15 mouse cellular contexts compared by ENCODE assay signal in the genomic region with DNA sequence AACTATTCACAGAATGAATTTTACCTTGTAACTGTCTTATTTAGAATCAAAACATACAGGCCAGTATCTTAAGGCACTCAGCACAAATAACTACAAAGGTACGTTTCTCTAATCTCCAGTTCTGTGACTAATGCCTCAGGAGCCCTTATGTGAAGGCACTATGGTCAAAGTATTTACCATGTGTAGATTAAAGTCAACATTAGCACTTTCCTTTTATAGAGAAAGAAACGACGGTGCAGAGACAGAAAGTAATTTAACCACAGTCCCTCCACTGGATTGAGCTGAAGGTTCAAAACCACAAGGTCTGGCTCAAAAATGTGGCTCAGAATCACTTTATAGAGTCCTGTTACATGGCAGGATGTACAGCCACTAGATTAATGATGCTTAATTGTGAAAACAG. TPM values are rescaled to one million over a fixed set of nuclear protein-coding genes. Genes with fewer than 3 reads are reported as not detected.
DNase-seq lines count a peak whose midpoint lies in the region; ATAC-seq and TF ChIP-seq lines count a peak whose summit lies in the region.
"Had no signal": no experiment of that assay in that cellular context is flagged by ENCODE, and none has a peak within 500 bp of the region (broad histone marks: within the 10 kb centered on the region; RNA-seq: fewer than 3 reads in every experiment).

No protein-coding gene starts in this region.

- DNase-seq in intestine, embryonic 14.5 days (ENCODE audit: low spot score) = no peak
- DNase-seq in 416B (ENCODE audit: low read depth) = peak; percentile 79
- no peak for DNase-seq in urinary bladder, postnatal 10 days (ENCODE audit: low spot score)
- no peak for DNase-seq in frontal cortex, postnatal 36 days (ENCODE audit: low spot score in 2 of 2)
- DNase-seq: gastrocnemius, postnatal 25 days had no signal

- no peak overlapping the region for H3K9ac ChIP-seq in intestine, embryonic 14.5 days (ENCODE audit: low read length)
- no peak overlapping the region for H3K9ac ChIP-seq in intestine, embryonic 16.5 days (ENCODE audit: low read depth, low read length)
- H3K9ac ChIP-seq in intestine, postnatal 0 days (ENCODE audit: low read depth, low read length) = no peak overlapping the region
- H3K9ac ChIP-seq in stomach, embryonic 16.5 days (ENCODE audit: low read length) = no peak overlapping the region
- H3K9ac ChIP-seq: embryonic facial prominence, embryonic 12.5 days; forebrain, embryonic 12.5 days; heart, embryonic 12.5 days had no signal

- no peak for ATAC-seq in intestine, embryonic 14.5 days (replicated peaks; ENCODE audit: low FRiP score, low TSS enrichment, low read depth)
- no peak for ATAC-seq in intestine, embryonic 16.5 days
- no peak for ATAC-seq in intestine, postnatal 0 days
- ATAC-seq in stomach, embryonic 16.5 days (ENCODE audit: insufficient read depth, low FRiP score) = no peak
- ATAC-seq: activated CD4-positive, CD25-positive, alpha-beta regulatory T cell, adult 4 months; forebrain, embryonic 16.5 days had no signal

- peaks cover 20% of the 10 kb centered on the region for H3K36me3 ChIP-seq in intestine, embryonic 14.5 days (ENCODE audit: control insufficient read depth, insufficient read depth, low read length)
- peaks cover 10% of the 10 kb centered on the region; the same call in 1 of the 2 replicates for H3K36me3 ChIP-seq in intestine, embryonic 16.5 days (ENCODE audit: control insufficient read depth, insufficient read depth, low read length)
- H3K36me3 ChIP-seq in intestine, postnatal 0 days (ENCODE audit: control insufficient read depth, insufficient read depth) = peaks cover 8% of the 10 kb centered on the region; the same call in 1 of the 2 replicates
- H3K36me3 ChIP-seq in stomach, embryonic 16.5 days (ENCODE audit: control insufficient read depth, insufficient read depth, low read length) = no peaks in the 10 kb centered on the region

- H3K4me3 ChIP-seq in intestine, embryonic 14.5 days (ENCODE audit: low read depth, low read length) = no peak overlapping the region; the same call in 1 of the 2 replicates
- no peak overlapping the region for H3K4me3 ChIP-seq in intestine, embryonic 16.5 days (ENCODE audit: low read length)
- no peak overlapping the region for H3K4me3 ChIP-seq in intestine, postnatal 0 days (ENCODE audit: low read depth, low read length)
- H3K4me3 ChIP-seq in stomach, embryonic 16.5 days (replicated peaks; ENCODE audit: low read length) = no peak overlapping the region
- H3K4me3 ChIP-seq: embryonic facial prominence, embryonic 12.5 days; forebrain, embryonic 12.5 days; heart, embryonic 12.5 days; hindbrain, embryonic 10.5 days had no signal

- no peak for TF ChIP-seq CTCF in intestine, postnatal 0 days (IDR thresholded peaks at IDR 0.05; ENCODE audit: low read depth)

- peak overlapping the region; percentile 87; the same call in 1 of the 2 replicates for H3K4me2 ChIP-seq in intestine, embryonic 14.5 days (ENCODE audit: low read length)
- H3K4me2 ChIP-seq in intestine, embryonic 16.5 days (ENCODE audit: low read depth, low read length) = no peak overlapping the region
- H3K4me2 ChIP-seq in intestine, postnatal 0 days (replicated peaks; ENCODE audit: low read depth) = peak overlapping the region; percentile 25; the same call in 1 of the 2 replicates
- 0 out of 2 replicates have a peak overlapping the region, but pooled peaks have one; percentile 80 for H3K4me2 ChIP-seq in stomach, embryonic 16.5 days (ENCODE audit: low read depth, low read length)
- H3K4me2 ChIP-seq: embryonic facial prominence, embryonic 12.5 days; forebrain, embryonic 12.5 days; heart, embryonic 12.5 days had no signal

- WGBS in intestine, embryonic 14.5 days = 68% methylated on average over 3 of the region's 3 CpGs
- 49% methylated on average over 3 of the region's 3 CpGs for WGBS in intestine, embryonic 16.5 days
- 26% methylated on average over 3 of the region's 3 CpGs for WGBS in intestine, postnatal 0 days
- WGBS in stomach, embryonic 16.5 days = 44% methylated on average over 3 of the region's 3 CpGs

- H3K27me3 ChIP-seq in intestine, embryonic 14.5 days (replicated peaks; ENCODE audit: control insufficient read depth, insufficient read depth, low read length) = no peaks in the 10 kb centered on the region
- H3K27me3 ChIP-seq in intestine, embryonic 16.5 days (replicated peaks; ENCODE audit: control insufficient read depth, insufficient read depth, low read length) = no peaks in the 10 kb centered on the region
- H3K27me3 ChIP-seq in intestine, postnatal 0 days (replicated peaks; ENCODE audit: control insufficient read depth, insufficient read depth, low read length) = no peaks in the 10 kb centered on the region
- H3K27me3 ChIP-seq in stomach, embryonic 16.5 days (ENCODE audit: control insufficient read depth, insufficient read depth, low read length) = no peaks in the 10 kb centered on the region
- H3K27me3 ChIP-seq: embryonic facial prominence, embryonic 12.5 days; heart, embryonic 12.5 days; Patski had no signal

- peaks cover 16% of the 10 kb centered on the region for H3K4me1 ChIP-seq in intestine, embryonic 14.5 days (replicated peaks; ENCODE audit: control insufficient read depth, insufficient read depth, low read length)
- H3K4me1 ChIP-seq in intestine, embryonic 16.5 days (ENCODE audit: control insufficient read depth, insufficient read depth, low read length) = peaks cover 21% of the 10 kb centered on the region
- peaks cover 3% of the 10 kb centered on the region; the same call in 1 of the 2 replicates for H3K4me1 ChIP-seq in intestine, postnatal 0 days (replicated peaks; ENCODE audit: control insufficient read depth, insufficient read depth, low read length)
- peaks cover 16% of the 10 kb centered on the region for H3K4me1 ChIP-seq in stomach, embryonic 16.5 days (ENCODE audit: control insufficient read depth, insufficient read depth, low read length)

- no peak overlapping the region for H3K27ac ChIP-seq in intestine, embryonic 14.5 days (ENCODE audit: low read depth)
- no peak overlapping the region for H3K27ac ChIP-seq in intestine, embryonic 16.5 days (ENCODE audit: low read length)
- no peak overlapping the region for H3K27ac ChIP-seq in intestine, postnatal 0 days (ENCODE audit: low read depth, low read length)
- peak overlapping the region; percentile 17; the same call in 1 of the 2 replicates for H3K27ac ChIP-seq in stomach, embryonic 16.5 days (ENCODE audit: low read length)
- H3K27ac ChIP-seq: embryonic facial prominence, embryonic 12.5 days; forebrain, embryonic 12.5 days; hindbrain, embryonic 10.5 days had no signal

- H3K9me3 ChIP-seq in intestine, embryonic 14.5 days (ENCODE audit: control insufficient read depth, low read length) = no peaks in the 10 kb centered on the region
- no peaks in the 10 kb centered on the region for H3K9me3 ChIP-seq in intestine, embryonic 16.5 days (ENCODE audit: control insufficient read depth, low read length)
- no peaks in the 10 kb centered on the region for H3K9me3 ChIP-seq in intestine, postnatal 0 days (ENCODE audit: control insufficient read depth)
- no peaks in the 10 kb centered on the region for H3K9me3 ChIP-seq in stomach, embryonic 16.5 days (replicated peaks; ENCODE audit: control insufficient read depth, low read length)
- H3K9me3 ChIP-seq: embryonic facial prominence, embryonic 12.5 days; forebrain, embryonic 12.5 days; heart, embryonic 12.5 days; hindbrain, embryonic 10.5 days had no signal

RNA-seq across cellular contexts. Expression of gene Coq2, which starts 3.0 kb away (rescaled TPM):
- 78.7 and 82.5 TPM in 2 replicates for polyA plus RNA-seq in intestine, embryonic 14.5 days (2014; fragmentation: Nextera tagmentation; extraction: Ambion mirVana)
- polyA plus RNA-seq in intestine, embryonic 16.5 days (2015; fragmentation: Nextera tagmentation; extraction: Ambion mirVana) = 59.3 and 60.2 TPM in 2 replicates
- 30.8 and 32.4 TPM in 2 replicates for polyA plus RNA-seq in intestine, postnatal 0 days (2015; fragmentation: Nextera tagmentation; extraction: Ambion mirVana)
- 51.8 and 52.2 TPM in 2 replicates for polyA plus RNA-seq in stomach, embryonic 16.5 days (2015; fragmentation: Nextera tagmentation; extraction: Ambion mirVana)

RNA-seq across cellular contexts. Expression of gene Hpse, which starts 47.6 kb away (rescaled TPM):
- polyA plus RNA-seq in intestine, embryonic 14.5 days (2014; fragmentation: Nextera tagmentation; extraction: Ambion mirVana) = 2.9 and 3.7 TPM in 2 replicates
- polyA plus RNA-seq in intestine, embryonic 16.5 days (2015; fragmentation: Nextera tagmentation; extraction: Ambion mirVana) = 2.9 TPM in 2 replicates
- polyA plus RNA-seq in intestine, postnatal 0 days (2015; fragmentation: Nextera tagmentation; extraction: Ambion mirVana) = 0.82 and 1.0 TPM in 2 replicates
- 8.3 and 9.1 TPM in 2 replicates for polyA plus RNA-seq in stomach, embryonic 16.5 days (2015; fragmentation: Nextera tagmentation; extraction: Ambion mirVana)
